13 mouse cellular contexts compared by ENCODE assay signal in the genomic region with DNA sequence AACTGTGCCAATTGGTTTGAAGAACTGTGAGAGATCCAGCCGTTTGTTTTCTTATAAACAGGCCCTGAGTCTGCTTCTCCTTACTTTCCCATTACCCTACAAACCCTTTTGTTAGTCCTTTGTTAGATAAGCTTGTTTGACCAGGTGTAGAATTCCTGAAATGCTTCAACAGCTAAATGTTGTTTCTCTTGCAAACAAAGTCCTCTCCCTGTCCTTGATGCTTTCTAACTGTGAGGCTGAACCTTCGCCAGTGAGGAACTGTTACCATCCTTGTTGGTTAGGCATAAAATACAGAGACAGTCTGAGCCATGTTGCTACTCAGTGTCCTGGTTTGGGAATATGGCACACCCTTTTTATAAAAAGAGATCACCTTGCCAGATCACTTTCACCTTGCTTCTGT.
"Had no signal": no experiment of that assay in that cellular context is flagged by ENCODE, and none has a peak within 500 bp of the region (broad histone marks: within the 10 kb centered on the region; RNA-seq: fewer than 3 reads in every experiment).

No protein-coding gene starts in this region.

- H3K9me3 ChIP-seq: liver, embryonic 13.5 days had no signal

- H3K27ac ChIP-seq: kidney, postnatal 0 days; layer of hippocampus, adult 2 months; liver, embryonic 13.5 days had no signal

- H3K4me3 ChIP-seq: layer of hippocampus, adult 2 months; liver, embryonic 13.5 days had no signal

- DNase-seq: kidney, adult 18-20 months; kidney, adult 9 months; kidney, postnatal 25 days; layer of hippocampus, adult 9-11 months; liver, embryonic 13.5 days; lung, embryonic 14.5 days; lung, postnatal 36 days; midbrain, embryonic 14.5 days; thymus, adult 18-20 months; thymus, postnatal 36 days had no signal

- H3K27me3 ChIP-seq: liver, embryonic 13.5 days had no signal

- H3K9ac ChIP-seq: liver, embryonic 13.5 days; lung, embryonic 14.5 days had no signal

- H3K4me2 ChIP-seq: liver, embryonic 13.5 days; lung, embryonic 14.5 days; midbrain, embryonic 11.5 days had no signal

- H3K36me3 ChIP-seq: liver, embryonic 13.5 days had no signal
